Mouse (Mus musculus) natural killer cell, adult 2 months (primary cell): ENCODE measurements at regions not wholly inside any gene's neighbourhood (a gene's known extent, or its start where the extent isn't known, plus 50 kb on each side); places are given as distances from the start of the nearest gene placed in this dataset.

Experiments used
- DNase-seq, 2 experiments: peaks; one replicate each; pipeline ENCODE4 v3.0.0; 2022; ENCODE audit warnings: low spot score in 2 of 2

- DNase-seq = no peak
Measured at GRCm38 (mm10) chr10:25857954-25858616, 220.0 kb upstream of the Gm9767 start.

GRCm38 (mm10) chr10:25844348-25844747 is 233.7 kb upstream of the Gm9767 start:
- no peak for DNase-seq

GRCm38 (mm10) chr10:25829275-25829674 is 248.8 kb upstream of the Gm9767 start:
- DNase-seq = no peak

GRCm38 (mm10) chr10:25804223-25804622 is 268.2 kb upstream of the Smlr1 start:
- no peak for DNase-seq

- no peak for DNase-seq
Measured at GRCm38 (mm10) chr10:25801499-25801898, 265.4 kb upstream of the Smlr1 start.

- no peak for DNase-seq
Measured at GRCm38 (mm10) chr10:25798881-25799280, 262.8 kb upstream of the Smlr1 start.

- DNase-seq = no peak
Measured at GRCm38 (mm10) chr10:25790363-25790821, 254.3 kb upstream of the Smlr1 start.

GRCm38 (mm10) chr10:25788660-25789059 is 252.6 kb upstream of the Smlr1 start:
- DNase-seq = no peak

- DNase-seq = no peak
Measured at GRCm38 (mm10) chr10:25788004-25788403, 251.9 kb upstream of the Smlr1 start.

- DNase-seq = no peak
Measured at GRCm38 (mm10) chr10:25783861-25784260, 247.8 kb upstream of the Smlr1 start.

GRCm38 (mm10) chr10:25779476-25779875 is 243.4 kb upstream of the Smlr1 start:
- no peak for DNase-seq

GRCm38 (mm10) chr10:25777717-25778116 is 241.7 kb upstream of the Smlr1 start:
- no peak for DNase-seq

- no peak for DNase-seq
Measured at GRCm38 (mm10) chr10:25776697-25777096, 240.6 kb upstream of the Smlr1 start.

- no peak for DNase-seq
Measured at GRCm38 (mm10) chr10:25770051-25770450, 234.0 kb upstream of the Smlr1 start.

GRCm38 (mm10) chr10:25768456-25768855 is 232.4 kb upstream of the Smlr1 start:
- DNase-seq = no peak

- no peak for DNase-seq
Measured at GRCm38 (mm10) chr10:25754300-25754699, 218.2 kb upstream of the Smlr1 start.

GRCm38 (mm10) chr10:25742678-25743077 is 206.6 kb upstream of the Smlr1 start:
- no peak for DNase-seq

GRCm38 (mm10) chr10:25740956-25741355 is 204.9 kb upstream of the Smlr1 start:
- no peak for DNase-seq

- DNase-seq = no peak
Measured at GRCm38 (mm10) chr10:25730470-25730869, 194.4 kb upstream of the Smlr1 start.

- no peak for DNase-seq
Measured at GRCm38 (mm10) chr10:25723966-25724365, 187.9 kb upstream of the Smlr1 start.

GRCm38 (mm10) chr10:25715747-25716146 is 179.7 kb upstream of the Smlr1 start:
- DNase-seq = no peak

GRCm38 (mm10) chr10:25714636-25715035 is 178.6 kb upstream of the Smlr1 start:
- DNase-seq = no peak

GRCm38 (mm10) chr10:25714041-25714440 is 178.0 kb upstream of the Smlr1 start:
- no peak for DNase-seq

- no peak for DNase-seq
Measured at GRCm38 (mm10) chr10:25707951-25708350, 171.9 kb upstream of the Smlr1 start.
